Mouse (Mus musculus): ENCODE data around the gene Mpp2. TPM values are rescaled to one million over a fixed set of nuclear protein-coding genes. Genes with fewer than 3 reads are reported as not detected.

Mpp2 gene
- polyA plus RNA-seq, 1 experiment from 2014 or later: 10.2 TPM

DNA sequence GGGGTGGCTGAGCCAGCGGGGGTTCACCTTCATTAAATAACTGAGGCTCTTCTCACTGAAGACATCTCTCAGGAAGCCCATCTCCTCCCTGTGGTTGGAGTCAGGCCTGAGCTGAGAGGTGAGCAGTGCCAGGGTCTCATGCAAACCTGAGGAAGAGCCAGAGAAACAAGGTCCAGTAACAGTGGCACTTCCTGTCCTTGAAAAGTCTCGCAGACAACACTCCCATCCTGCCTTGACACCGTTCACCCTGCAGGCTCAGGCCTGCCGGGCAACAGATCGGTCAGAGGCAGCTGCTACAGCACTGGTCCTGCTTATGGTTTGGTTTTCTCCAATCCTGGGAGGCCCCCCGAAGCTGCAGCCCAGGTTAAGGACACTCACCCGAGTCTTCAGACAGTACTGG is 63.0 kb downstream of the Mpp2 start:
- WGBS (ENCODE audit: insufficient replicate concordance): 37% methylated on average over 7 of the region's 7 CpGs
- no peak overlapping the region for H3K4me3 ChIP-seq (replicated peaks)
- no peak overlapping the region; the same call in 1 of the 2 replicates for H3K27ac ChIP-seq
- DNase-seq (no peak), ATAC-seq (ENCODE audit: low read depth) (no peak)
- peaks cover 27% of the 10 kb centered on the region for H3K4me1 ChIP-seq (replicated peaks)
- peaks cover 58% of the 10 kb centered on the region for H3K27me3 ChIP-seq
- H3K36me3 ChIP-seq: no peaks in the 10 kb centered on the region
- no peak overlapping the region for H3K9ac ChIP-seq
- H3K4me2 ChIP-seq: no peak overlapping the region
- H3K9me3 ChIP-seq (replicated peaks): no peaks in the 10 kb centered on the region

DNA sequence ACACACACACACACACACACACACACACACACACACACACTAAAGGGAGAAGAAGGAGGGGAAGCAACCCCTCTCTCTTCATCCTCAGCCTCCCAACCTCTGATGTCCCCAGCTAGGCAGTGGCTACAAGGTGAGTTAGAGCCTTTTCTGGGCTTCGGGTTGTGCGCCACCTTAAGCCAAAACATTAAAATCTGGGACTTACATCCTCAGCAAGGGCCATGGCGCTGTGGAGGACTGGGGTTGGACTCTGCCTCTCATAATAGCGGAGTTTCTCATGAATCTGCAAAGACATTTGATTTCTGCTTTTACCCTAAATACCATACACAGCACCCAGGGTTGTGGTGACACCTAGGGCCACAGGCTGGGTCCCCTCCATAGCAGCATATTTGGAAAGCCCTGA is 63.4 kb downstream of the Mpp2 start:
- peaks cover 22% of the 10 kb centered on the region for H3K4me1 ChIP-seq (replicated peaks)
- WGBS (ENCODE audit: insufficient replicate concordance): 54% methylated on average over 4 of the region's 4 CpGs
- H3K4me3 ChIP-seq (replicated peaks): no peak overlapping the region
- H3K27ac ChIP-seq: no peak overlapping the region
- peaks cover 55% of the 10 kb centered on the region for H3K27me3 ChIP-seq
- H3K36me3 ChIP-seq: no peaks in the 10 kb centered on the region
- H3K9ac ChIP-seq: no peak overlapping the region
- H3K9me3 ChIP-seq (replicated peaks): no peaks in the 10 kb centered on the region
- H3K4me2 ChIP-seq: no peak overlapping the region
- no peak for DNase-seq
- ATAC-seq (ENCODE audit: low read depth): no peak

DNA sequence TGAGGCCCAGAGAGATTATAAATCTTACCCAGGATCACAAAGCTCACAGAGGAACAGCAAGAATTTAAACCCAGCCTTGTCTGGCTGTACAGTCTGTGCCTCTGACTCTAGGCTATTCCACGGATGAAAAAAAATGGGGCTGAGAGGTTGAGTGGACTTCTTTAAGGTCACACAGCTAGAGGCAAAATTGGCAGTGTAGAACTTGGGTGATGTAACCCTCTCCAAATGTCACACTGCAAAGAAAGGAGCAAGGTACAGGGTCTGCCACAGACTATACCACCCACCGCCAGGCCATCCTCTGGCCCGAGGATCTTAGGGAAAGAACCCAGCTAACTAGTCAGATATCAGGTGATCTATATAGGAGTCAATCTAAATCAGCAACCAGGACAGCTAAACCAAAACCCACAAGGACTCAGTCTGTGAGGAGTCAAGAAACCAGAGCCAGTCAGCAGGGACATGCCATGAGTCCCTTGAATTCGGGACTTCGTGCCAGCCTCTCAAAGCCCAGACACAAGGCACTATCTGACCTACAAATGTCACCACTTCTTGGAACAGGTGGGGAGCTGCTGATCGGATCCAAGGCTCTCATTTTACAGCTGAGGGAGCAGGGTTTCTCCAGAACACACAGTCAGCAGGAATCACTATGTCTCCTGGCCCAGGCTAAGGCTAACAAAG is 64.1 kb downstream of the Mpp2 start:
- Histone ChIP-seq H3K4me3 (replicated peaks) (no peak overlapping the region), H3K4me2 (no peak overlapping the region), H3K9me3 (replicated peaks) (no peaks in the 10 kb centered on the region), H3K27me3 (peaks cover 55% of the 10 kb centered on the region), H3K36me3 (no peaks in the 10 kb centered on the region), H3K27ac (no peak overlapping the region), H3K9ac (no peak overlapping the region), H3K4me1 (replicated peaks) (peaks cover 17% of the 10 kb centered on the region)
- ATAC-seq (ENCODE audit: low read depth) (no peak), DNase-seq (no peak)
- 69% methylated on average over 6 of the region's 6 CpGs for WGBS (ENCODE audit: insufficient replicate concordance)

DNA sequence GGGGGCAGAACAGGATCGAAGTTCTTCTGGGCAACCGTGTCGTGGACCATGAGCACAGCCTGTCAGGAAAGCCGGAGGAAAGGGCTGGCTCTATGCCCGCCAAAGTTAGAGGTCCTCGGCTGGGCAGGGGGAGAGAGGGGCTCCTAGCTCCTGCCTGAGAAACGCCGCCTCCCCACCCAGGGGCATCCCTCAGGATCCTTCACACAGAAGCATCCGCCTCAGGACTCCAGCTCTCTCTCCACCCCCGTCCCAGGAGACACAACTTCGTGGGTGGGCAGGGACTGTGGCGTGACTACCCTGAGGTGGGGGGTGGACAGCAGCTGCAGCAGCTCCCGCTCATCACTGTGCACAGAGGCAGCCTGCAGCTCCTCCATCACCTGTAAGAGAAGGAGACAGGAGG is 64.9 kb downstream of the Mpp2 start:
- ATAC-seq (ENCODE audit: low read depth): no peak
- H3K27ac ChIP-seq: no peak overlapping the region
- WGBS (ENCODE audit: insufficient replicate concordance): 76% methylated on average over 13 of the region's 13 CpGs

DNA sequence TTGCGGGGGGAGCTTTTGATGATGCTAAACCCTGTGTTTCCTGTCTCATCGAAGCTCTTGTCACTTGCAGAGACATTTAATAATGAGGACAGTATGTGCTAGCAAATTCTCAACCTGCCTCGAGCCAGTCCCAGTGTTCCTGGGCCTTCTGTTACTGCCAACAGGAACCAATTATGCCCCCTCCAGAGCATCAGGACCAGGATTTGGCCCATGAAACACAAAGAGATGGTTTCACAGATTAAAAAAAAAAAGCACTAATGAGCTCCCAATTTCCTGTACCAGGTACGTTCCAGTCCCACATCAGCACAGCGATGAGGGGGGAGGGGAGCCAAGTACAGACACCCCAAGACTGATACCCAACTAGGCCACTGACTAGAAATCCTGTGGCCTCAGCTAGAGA is 67.1 kb downstream of the Mpp2 start:
- H3K27ac ChIP-seq: no peak overlapping the region
- no peak overlapping the region for H3K9ac ChIP-seq
- no peak for DNase-seq
- WGBS (ENCODE audit: insufficient replicate concordance): 68% methylated on average over 5 of the region's 5 CpGs
- H3K36me3 ChIP-seq: no peaks in the 10 kb centered on the region
- H3K4me3 ChIP-seq (replicated peaks): no peak overlapping the region
- H3K9me3 ChIP-seq (replicated peaks): no peaks in the 10 kb centered on the region
- ATAC-seq (ENCODE audit: low read depth): no peak
- H3K4me2 ChIP-seq: no peak overlapping the region
- H3K27me3 ChIP-seq: peaks cover 32% of the 10 kb centered on the region
- peaks cover 1% of the 10 kb centered on the region for H3K4me1 ChIP-seq (replicated peaks)

More for the DNA sequence above, 64.9 kb downstream of the Mpp2 start:
- H3K9me3 ChIP-seq (replicated peaks): no peaks in the 10 kb centered on the region
- DNase-seq: no peak
- no peak overlapping the region for H3K4me2 ChIP-seq
- no peak overlapping the region for H3K9ac ChIP-seq
- peaks cover 13% of the 10 kb centered on the region for H3K4me1 ChIP-seq (replicated peaks)
- H3K36me3 ChIP-seq: no peaks in the 10 kb centered on the region
- peaks cover 54% of the 10 kb centered on the region for H3K27me3 ChIP-seq
- no peak overlapping the region for H3K4me3 ChIP-seq (replicated peaks)

DNA sequence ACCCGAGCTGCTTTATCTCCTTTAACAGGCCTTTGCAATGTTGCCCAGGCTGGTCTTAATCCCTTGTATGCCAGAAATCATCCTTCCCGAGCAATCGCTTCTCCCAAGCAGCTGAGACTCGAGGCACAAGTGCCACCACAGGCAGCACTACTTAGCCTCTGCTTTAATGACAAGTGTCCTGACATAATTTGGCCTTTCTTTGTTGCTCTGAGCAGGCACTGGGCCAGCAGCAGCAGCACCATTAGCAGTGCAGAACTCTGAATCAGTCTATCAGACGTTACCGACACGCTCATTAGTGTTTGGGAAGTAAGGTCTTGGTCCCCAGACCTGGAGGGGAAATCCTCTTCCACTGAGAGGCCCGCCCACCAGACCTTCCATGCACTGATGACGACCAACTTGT is 68.6 kb downstream of the Mpp2 start:
- no peak for ATAC-seq (ENCODE audit: low read depth)
- Histone ChIP-seq H3K36me3 (no peaks in the 10 kb centered on the region), H3K27ac (no peak overlapping the region), H3K9me3 (replicated peaks) (no peaks in the 10 kb centered on the region), H3K27me3 (peaks cover 20% of the 10 kb centered on the region), H3K4me2 (no peak overlapping the region), H3K4me3 (replicated peaks) (no peak overlapping the region), H3K9ac (no peak overlapping the region), H3K4me1 (replicated peaks) (no peaks in the 10 kb centered on the region)
- no peak for DNase-seq
- WGBS (ENCODE audit: insufficient replicate concordance): 57% methylated on average over 9 of the region's 9 CpGs

DNA sequence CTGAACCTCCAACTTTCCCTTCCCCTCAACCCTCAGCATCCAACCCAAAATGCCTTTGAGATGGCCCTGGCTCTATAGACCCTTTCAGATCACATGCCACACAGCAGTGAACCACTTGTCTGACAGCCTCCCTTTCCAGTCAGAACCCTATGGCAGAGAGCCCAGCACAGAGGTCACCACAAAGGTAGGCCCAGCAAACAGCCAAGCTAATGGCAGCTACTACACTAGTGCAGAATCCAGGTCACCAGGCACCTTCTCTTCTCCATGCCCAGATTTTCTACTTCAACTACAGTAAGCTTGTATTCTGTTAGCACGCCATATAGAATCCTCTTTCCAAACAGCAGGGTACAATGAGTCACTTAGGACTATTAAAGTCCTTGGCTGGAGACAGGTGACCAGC is 72.2 kb downstream of the Mpp2 start:
- 72% methylated on average over 1 of the region's 1 CpGs for WGBS (ENCODE audit: insufficient replicate concordance)
- DNase-seq (no peak), ATAC-seq (ENCODE audit: low read depth) (no peak)
- H3K27ac ChIP-seq: no peak overlapping the region
- H3K27me3 ChIP-seq: 0 out of 2 replicates have a peak, but pooled peaks cover 3% of the 10 kb centered on the region
- no peak overlapping the region for H3K4me3 ChIP-seq (replicated peaks)
- H3K9ac ChIP-seq: no peak overlapping the region
- H3K9me3 ChIP-seq (replicated peaks): no peaks in the 10 kb centered on the region
- no peak overlapping the region for H3K4me2 ChIP-seq
- no peaks in the 10 kb centered on the region for H3K36me3 ChIP-seq
- no peaks in the 10 kb centered on the region for H3K4me1 ChIP-seq (replicated peaks)

DNA sequence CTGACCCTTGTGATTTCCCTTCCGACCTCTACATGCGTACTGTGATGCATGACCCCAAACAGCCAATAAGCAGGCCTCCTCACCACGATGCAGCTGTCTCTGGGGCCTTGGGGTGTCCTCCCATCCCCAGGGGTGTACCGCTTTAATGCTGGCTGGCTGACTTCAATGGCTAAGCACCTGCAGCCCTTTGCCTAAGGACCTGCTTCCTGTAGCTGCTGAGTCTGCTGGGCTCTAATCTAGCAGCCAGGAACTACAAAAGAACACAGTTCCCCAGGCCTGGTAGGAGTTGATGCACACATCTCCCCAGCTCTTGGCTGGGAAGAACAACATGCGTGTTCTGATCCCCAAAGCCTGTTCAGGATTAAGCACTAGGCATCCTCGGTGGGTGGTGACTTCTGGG is 72.8 kb downstream of the Mpp2 start:
- no peak for ATAC-seq (ENCODE audit: low read depth)
- H3K9me3 ChIP-seq (replicated peaks): no peaks in the 10 kb centered on the region
- no peak overlapping the region for H3K27ac ChIP-seq
- no peak overlapping the region for H3K4me2 ChIP-seq
- H3K36me3 ChIP-seq: no peaks in the 10 kb centered on the region
- no peaks in the 10 kb centered on the region for H3K4me1 ChIP-seq (replicated peaks)
- DNase-seq: no peak
- H3K9ac ChIP-seq: no peak overlapping the region
- H3K4me3 ChIP-seq (replicated peaks): no peak overlapping the region
- H3K27me3 ChIP-seq: 0 out of 2 replicates have a peak, but pooled peaks cover 3% of the 10 kb centered on the region
- WGBS (ENCODE audit: insufficient replicate concordance): 54% methylated on average over 6 of the region's 6 CpGs

DNA sequence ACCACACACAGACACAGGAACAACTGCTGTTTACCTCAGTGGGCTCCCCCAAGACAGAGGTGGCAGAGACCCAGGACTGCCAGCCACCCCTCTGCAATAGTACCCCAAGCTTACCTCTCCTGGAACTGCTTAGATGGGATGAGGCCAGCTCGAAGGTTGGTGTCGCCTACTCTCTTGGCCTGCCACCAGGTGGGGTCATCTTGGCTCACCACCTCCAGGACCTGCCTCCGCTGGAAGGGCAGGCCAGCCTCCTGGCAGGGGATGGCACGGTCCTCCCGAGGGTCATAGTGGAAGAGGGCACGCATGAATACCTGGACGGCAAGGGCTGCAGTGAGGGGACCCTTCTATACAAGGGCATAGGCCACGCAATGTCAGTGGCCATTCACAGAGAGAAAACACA is 75.1 kb downstream of the Mpp2 start:
- Histone ChIP-seq H3K27me3 (0 out of 2 replicates have a peak, but pooled peaks cover 3% of the 10 kb centered on the region), H3K4me1 (replicated peaks) (no peaks in the 10 kb centered on the region), H3K9me3 (replicated peaks) (no peaks in the 10 kb centered on the region), H3K9ac (no peak overlapping the region), H3K4me3 (replicated peaks) (no peak overlapping the region), H3K27ac (no peak overlapping the region), H3K4me2 (no peak overlapping the region), H3K36me3 (no peaks in the 10 kb centered on the region)
- WGBS (ENCODE audit: insufficient replicate concordance): 62% methylated on average over 8 of the region's 8 CpGs
- ATAC-seq (ENCODE audit: low read depth) (no peak), DNase-seq (no peak)

DNA sequence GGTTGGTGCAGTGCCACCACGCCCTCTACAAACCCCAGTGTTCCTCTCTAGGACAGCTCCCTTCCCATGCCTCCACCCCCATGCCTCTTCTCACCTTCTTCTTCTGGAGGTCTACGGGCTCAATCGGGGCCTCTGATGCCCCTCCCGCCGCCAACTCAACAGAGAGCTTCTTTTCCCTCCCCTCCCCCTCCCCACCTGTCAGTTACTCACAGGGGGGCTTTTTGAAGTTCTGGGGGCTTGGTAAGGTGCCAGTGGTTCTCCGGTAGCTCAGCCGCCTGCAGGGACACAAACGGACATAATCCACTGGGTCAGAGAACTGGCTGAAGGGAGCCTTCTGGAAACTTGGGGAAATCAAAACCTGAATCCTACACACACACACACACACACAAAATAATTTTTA is 76.8 kb downstream of the Mpp2 start:
- DNase-seq (no peak), ATAC-seq (ENCODE audit: low read depth) (no peak)
- no peak overlapping the region for H3K9ac ChIP-seq
- no peak overlapping the region for H3K4me3 ChIP-seq (replicated peaks)
- H3K9me3 ChIP-seq (replicated peaks): no peaks in the 10 kb centered on the region
- H3K4me2 ChIP-seq: no peak overlapping the region
- WGBS (ENCODE audit: insufficient replicate concordance): 62% methylated on average over 8 of the region's 8 CpGs
- H3K27ac ChIP-seq: no peak overlapping the region
- no peaks in the 10 kb centered on the region; the same call in 1 of the 2 replicates for H3K4me1 ChIP-seq (replicated peaks)
- H3K27me3 ChIP-seq: peaks cover 6% of the 10 kb centered on the region; the same call in 1 of the 2 replicates
- no peaks in the 10 kb centered on the region for H3K36me3 ChIP-seq

DNA sequence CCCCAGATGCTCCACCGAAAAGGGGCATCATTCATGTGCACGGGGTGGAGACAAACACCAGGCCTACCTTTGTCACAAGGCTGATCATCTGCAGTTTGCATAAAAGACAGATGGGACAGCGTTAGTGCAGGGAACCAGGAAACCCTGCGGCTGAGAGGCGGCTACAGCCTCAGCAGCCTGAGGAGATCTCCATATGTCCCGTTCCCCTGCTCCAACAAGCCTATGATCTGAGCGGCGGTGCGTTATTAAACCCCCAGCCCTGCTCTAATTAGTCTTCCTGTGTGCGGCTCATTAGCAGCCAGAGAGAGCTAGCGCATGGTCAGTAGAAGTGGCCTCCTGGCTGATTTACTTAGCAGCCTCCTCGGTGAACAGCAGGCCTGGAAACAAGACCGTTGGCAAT is 78.2 kb downstream of the Mpp2 start:
- Histone ChIP-seq H3K9me3 (replicated peaks) (no peaks in the 10 kb centered on the region), H3K27ac (no peak overlapping the region), H3K9ac (no peak overlapping the region), H3K4me3 (replicated peaks) (no peak overlapping the region), H3K4me1 (replicated peaks) (no peaks in the 10 kb centered on the region; the same call in 1 of the 2 replicates), H3K36me3 (no peaks in the 10 kb centered on the region), H3K4me2 (no peak overlapping the region), H3K27me3 (peaks cover 3% of the 10 kb centered on the region; the same call in 1 of the 2 replicates)
- ATAC-seq (ENCODE audit: low read depth) (no peak), DNase-seq (no peak)
- 70% methylated on average over 13 of the region's 13 CpGs for WGBS (ENCODE audit: insufficient replicate concordance)

DNA sequence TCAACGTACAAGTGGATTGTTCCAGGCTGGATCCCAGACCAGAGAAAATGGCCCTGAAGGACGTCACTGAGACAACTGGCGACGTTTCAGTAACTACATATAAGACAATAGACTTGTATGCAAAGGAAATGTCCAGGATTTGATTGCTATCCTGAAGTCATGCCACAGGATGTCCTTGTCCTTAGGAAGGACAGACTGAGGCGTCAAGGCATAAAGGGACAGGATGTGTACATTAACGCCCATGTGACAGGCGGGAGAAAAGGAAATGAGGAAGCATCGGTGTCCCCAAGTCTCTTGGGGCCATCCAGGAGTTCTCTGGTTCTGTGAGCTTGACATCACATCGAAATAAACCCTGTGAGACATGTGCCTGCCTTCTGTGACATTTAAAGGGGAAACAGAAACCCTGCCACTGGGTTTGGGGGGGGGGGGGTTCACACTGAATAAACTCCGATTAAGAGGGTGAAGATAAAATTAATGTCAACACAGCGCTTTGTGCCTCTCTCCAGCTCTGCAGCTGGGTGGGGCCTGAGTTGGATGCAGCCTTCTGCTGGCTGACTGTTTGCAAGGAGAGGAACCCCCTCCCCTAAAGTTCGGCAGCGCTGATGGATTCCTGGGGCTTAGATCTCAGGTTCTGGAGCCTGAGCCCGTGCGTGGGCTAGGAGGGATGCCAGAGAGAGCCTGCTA is 79.2 kb downstream of the Mpp2 start:
- DNase-seq: no peak
- Histone ChIP-seq H3K4me1 (replicated peaks) (no peaks in the 10 kb centered on the region; the same call in 1 of the 2 replicates), H3K36me3 (no peaks in the 10 kb centered on the region), H3K9ac (no peak overlapping the region), H3K4me3 (replicated peaks) (no peak overlapping the region), H3K27me3 (peaks cover 3% of the 10 kb centered on the region; the same call in 1 of the 2 replicates), H3K9me3 (replicated peaks) (no peaks in the 10 kb centered on the region), H3K4me2 (no peak overlapping the region), H3K27ac (no peak overlapping the region)
- no peak for ATAC-seq (ENCODE audit: low read depth)
- 54% methylated on average over 15 of the region's 15 CpGs for WGBS (ENCODE audit: insufficient replicate concordance)

Measured in liver, embryonic 13.5 days (tissue).